Comparison of ENCODE assay signal across 8 mouse cellular contexts in the genomic region with DNA sequence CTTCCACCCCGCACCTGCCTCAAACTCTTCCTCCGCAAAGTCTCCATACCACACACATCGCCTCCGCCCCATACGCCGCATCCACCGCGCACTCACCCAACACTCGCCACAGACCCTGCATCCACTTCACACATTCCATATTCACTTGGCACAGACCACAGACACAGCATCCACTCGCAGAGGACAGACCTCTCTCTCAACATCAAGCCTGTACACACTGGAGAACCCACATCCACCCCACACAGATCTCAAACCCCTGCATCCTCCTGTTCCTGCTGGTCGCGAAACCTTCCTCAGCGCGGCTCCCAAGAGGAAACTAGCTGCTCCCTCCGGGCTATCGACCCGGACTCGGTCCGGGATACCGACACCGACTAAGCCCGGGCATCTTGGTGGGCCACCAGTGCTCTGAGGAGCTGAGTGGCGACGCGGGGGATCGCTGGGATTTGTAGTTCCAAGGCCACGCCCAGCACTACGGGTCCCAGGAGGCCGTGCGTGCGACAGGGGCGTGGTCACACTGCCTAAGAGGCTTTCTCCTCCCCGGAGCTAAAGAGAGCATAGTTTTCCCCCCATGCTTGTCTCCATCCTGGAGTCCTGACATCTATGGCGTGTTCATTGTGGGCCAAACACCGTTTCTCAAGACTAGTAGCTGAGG. TPM values are rescaled to one million over a fixed set of nuclear protein-coding genes. Genes with fewer than 3 reads are reported as not detected.
DNase-seq lines count a peak whose midpoint lies in the region; ATAC-seq and TF ChIP-seq lines count a peak whose summit lies in the region.

No protein-coding gene starts in this region.

- peak overlapping the region; percentile 79 for H3K4me3 ChIP-seq in embryonic facial prominence, embryonic 10.5 days
- H3K4me3 ChIP-seq in intestine, postnatal 0 days (ENCODE audit: low read depth, low read length): peak overlapping the region; percentile 68
- peak overlapping the region; percentile 65 for H3K4me3 ChIP-seq in midbrain, embryonic 10.5 days

- peak overlapping the region; percentile 94 for H3K4me2 ChIP-seq in intestine, postnatal 0 days (replicated peaks; ENCODE audit: low read depth)

- H3K4me1 ChIP-seq in embryonic facial prominence, embryonic 10.5 days: peaks cover 28% of the 10 kb centered on the region
- H3K4me1 ChIP-seq in intestine, postnatal 0 days (replicated peaks; ENCODE audit: control insufficient read depth, insufficient read depth, low read length): no peaks in the 10 kb centered on the region
- H3K4me1 ChIP-seq in midbrain, embryonic 10.5 days: peaks cover 24% of the 10 kb centered on the region

- peak; percentile 97 for ATAC-seq in granulocyte monocyte progenitor cell, adult 5-6 weeks (replicated peaks; ENCODE audit: poor library complexity, severe bottlenecking)
- peak; percentile 77 for ATAC-seq in intestine, postnatal 0 days

- no peak for TF ChIP-seq CTCF in intestine, postnatal 0 days (IDR thresholded peaks at IDR 0.05; ENCODE audit: low read depth)

- under 1% methylated on average over 35 of the region's 35 CpGs for WGBS in embryonic facial prominence, embryonic 10.5 days
- under 1% methylated on average over 35 of the region's 35 CpGs for WGBS in intestine, postnatal 0 days
- WGBS in midbrain, embryonic 10.5 days: under 1% methylated on average over 35 of the region's 35 CpGs

- peak overlapping the region; percentile 47 for H3K9ac ChIP-seq in intestine, postnatal 0 days (ENCODE audit: low read depth, low read length)

- DNase-seq in adrenal gland, postnatal 14 days: peak; percentile 93
- DNase-seq in embryonic facial prominence, embryonic 10.5 days (ENCODE audit: low spot score): peak; percentile 92
- DNase-seq in left cerebral cortex, postnatal 36 days (ENCODE audit: low spot score in 2 of 2): peak; percentile 92 to 93
- DNase-seq in midbrain, embryonic 10.5 days (ENCODE audit: low spot score): peak; percentile 91
- peak; percentile 89 for DNase-seq in right cerebral cortex, postnatal 4 days
- DNase-seq in yolk sac, embryonic 10.5 days (ENCODE audit: low spot score): peak; percentile 87

- no peaks in the 10 kb centered on the region for H3K36me3 ChIP-seq in embryonic facial prominence, embryonic 10.5 days (replicated peaks)
- no peaks in the 10 kb centered on the region for H3K36me3 ChIP-seq in intestine, postnatal 0 days (ENCODE audit: control insufficient read depth, insufficient read depth)
- H3K36me3 ChIP-seq in midbrain, embryonic 10.5 days: peaks cover 2% of the 10 kb centered on the region; the same call in 1 of the 2 replicates

- intact Hi-C loops in left cerebral cortex, postnatal 36 days (cut with DNase I): loop anchor here (10.0 kb wide), 1 partner anchor 702 kb away; no protein-coding TSS in a partner anchor

- no peaks in the 10 kb centered on the region for H3K9me3 ChIP-seq in embryonic facial prominence, embryonic 10.5 days
- H3K9me3 ChIP-seq in intestine, postnatal 0 days (ENCODE audit: control insufficient read depth): no peaks in the 10 kb centered on the region
- no peaks in the 10 kb centered on the region for H3K9me3 ChIP-seq in midbrain, embryonic 10.5 days (replicated peaks)

- peak overlapping the region; percentile 79 for H3K27ac ChIP-seq in embryonic facial prominence, embryonic 10.5 days (replicated peaks)
- H3K27ac ChIP-seq in intestine, postnatal 0 days (ENCODE audit: low read depth, low read length): no peak overlapping the region; the same call in 1 of the 2 replicates
- H3K27ac ChIP-seq in midbrain, embryonic 10.5 days (replicated peaks): peak overlapping the region; percentile 81

- H3K27me3 ChIP-seq in embryonic facial prominence, embryonic 10.5 days (replicated peaks; ENCODE audit: low read depth, poor library complexity, severe bottlenecking): peaks cover 16% of the 10 kb centered on the region
- H3K27me3 ChIP-seq in intestine, postnatal 0 days (replicated peaks; ENCODE audit: control insufficient read depth, insufficient read depth, low read length): no peaks in the 10 kb centered on the region
- peaks cover 13% of the 10 kb centered on the region; the same call in 1 of the 2 replicates for H3K27me3 ChIP-seq in midbrain, embryonic 10.5 days (ENCODE audit: low read depth, poor library complexity, severe bottlenecking)

RNA-seq across cellular contexts. Expression of a gene that starts 5.9 kb away (rescaled TPM):
- 4.4 and 6.4 TPM in 2 replicates for total RNA-seq in adrenal gland, postnatal 14 days (2021)
- 10.6 and 12.0 TPM in 2 replicates for polyA plus RNA-seq in embryonic facial prominence, embryonic 10.5 days (2016; fragmentation: Nextera tagmentation; extraction: Ambion mirVana)
- 2.1 and 4.5 TPM in 2 replicates for total RNA-seq in granulocyte monocyte progenitor cell, adult 5-6 weeks (2014; fragmentation: Nextera tagmentation)
- total RNA-seq in granulocyte monocyte progenitor cell, adult 5-6 weeks (2017): 2.2 and 5.3 TPM in 2 replicates
- polyA plus RNA-seq in intestine, postnatal 0 days (2015; fragmentation: Nextera tagmentation; extraction: Ambion mirVana): 3.7 and 5.1 TPM in 2 replicates
- total RNA-seq in left cerebral cortex, postnatal 36 days (2021): 1 to 10 TPM; 5.7 to 6.5 TPM
- 10.0 and 12.7 TPM in 2 replicates for polyA plus RNA-seq in midbrain, embryonic 10.5 days (2016; fragmentation: Nextera tagmentation; extraction: Ambion mirVana)

RNA-seq across cellular contexts. Expression of a gene that starts 18.9 kb away (rescaled TPM):
- 49.3 and 54.7 TPM in 2 replicates for total RNA-seq in adrenal gland, postnatal 14 days (2021)
- 4.7 and 5.5 TPM in 2 replicates for polyA plus RNA-seq in embryonic facial prominence, embryonic 10.5 days (2016; fragmentation: Nextera tagmentation; extraction: Ambion mirVana)
- 14.2 and 20.5 TPM in 2 replicates for total RNA-seq in granulocyte monocyte progenitor cell, adult 5-6 weeks (2014; fragmentation: Nextera tagmentation)
- 15.3 and 24.7 TPM in 2 replicates for total RNA-seq in granulocyte monocyte progenitor cell, adult 5-6 weeks (2017)
- 6.1 and 6.5 TPM in 2 replicates for polyA plus RNA-seq in intestine, postnatal 0 days (2015; fragmentation: Nextera tagmentation; extraction: Ambion mirVana)
- 10 to 100 TPM; 59.0 to 59.3 TPM for total RNA-seq in left cerebral cortex, postnatal 36 days (2021)
- polyA plus RNA-seq in midbrain, embryonic 10.5 days (2016; fragmentation: Nextera tagmentation; extraction: Ambion mirVana): 4.2 and 5.3 TPM in 2 replicates
